Mouse (Mus musculus): ENCODE measurements at regions not wholly inside any gene's neighbourhood (a gene's known extent, or its start where the extent isn't known, plus 50 kb on each side); places are given as distances from the start of the nearest gene placed in this dataset.

- DNase-seq (ENCODE audit: low read depth, low spot score): no peak
Observed at GRCm38 (mm10) chr10:54993641-54994040, 917.2 kb upstream of the Man1a start.

DNA sequence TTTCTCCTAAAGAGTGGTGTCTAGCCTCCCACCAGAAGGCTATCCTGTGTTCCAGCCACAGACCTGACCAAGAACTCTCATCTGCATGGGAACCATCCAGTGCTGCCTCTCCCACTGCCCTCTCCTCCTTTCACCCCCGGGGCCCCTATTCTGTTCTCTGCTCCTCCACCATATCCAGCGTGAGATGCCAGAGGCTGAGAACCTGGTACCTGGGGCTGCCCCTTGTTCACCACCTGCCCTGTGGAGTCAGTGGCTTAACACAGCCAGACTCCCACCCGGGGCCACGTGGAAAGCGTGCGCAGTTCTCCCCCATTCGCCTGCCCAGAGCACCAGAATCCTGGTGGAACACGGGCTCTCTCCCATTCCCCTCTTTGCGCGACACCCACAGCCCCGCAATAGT, 879.5 kb upstream of the Man1a start:
- DNase-seq (ENCODE audit: low read depth, low spot score): no peak

DNA sequence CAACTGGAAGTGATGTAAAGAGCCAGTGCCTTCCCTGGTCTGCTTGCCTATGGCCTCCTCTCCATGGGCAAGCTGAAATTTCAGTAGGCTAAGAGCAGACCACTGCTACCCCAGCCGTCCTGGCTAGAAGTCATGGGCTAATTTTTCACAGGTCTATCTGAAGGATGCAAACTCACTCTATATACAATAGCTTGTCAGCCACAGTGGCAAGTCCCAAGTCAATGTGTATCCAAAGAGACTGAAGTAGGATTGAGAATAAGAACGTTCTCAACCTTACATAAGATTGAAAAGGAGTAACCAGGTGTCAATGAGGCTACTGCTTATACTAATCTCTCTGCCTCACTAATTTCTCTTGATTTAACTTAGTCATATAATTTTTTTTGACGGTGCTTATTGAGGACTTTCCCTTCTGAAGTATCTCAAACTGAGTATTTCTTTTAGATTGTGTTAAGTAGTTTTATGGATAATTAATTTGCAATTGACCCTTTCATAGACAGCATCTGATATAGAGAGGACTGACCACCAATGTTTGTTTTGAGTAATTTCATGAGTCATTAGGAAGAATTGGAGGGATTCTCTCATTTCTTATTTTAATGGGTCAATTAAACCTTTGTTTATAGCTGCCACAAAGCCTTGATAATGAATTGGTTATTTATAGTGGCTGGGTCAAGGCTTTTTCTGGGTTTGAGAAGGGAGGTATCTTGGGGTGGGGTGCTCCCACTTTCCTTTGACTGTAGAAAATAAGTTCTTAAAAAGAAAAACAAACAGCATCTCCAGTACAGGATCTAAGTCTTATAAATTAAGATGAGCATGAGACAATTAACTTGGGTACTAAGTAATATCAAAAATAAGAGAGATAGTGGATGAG, 865.0 kb upstream of the Man1a start:
- DNase-seq (ENCODE audit: low read depth, low spot score): no peak

DNA sequence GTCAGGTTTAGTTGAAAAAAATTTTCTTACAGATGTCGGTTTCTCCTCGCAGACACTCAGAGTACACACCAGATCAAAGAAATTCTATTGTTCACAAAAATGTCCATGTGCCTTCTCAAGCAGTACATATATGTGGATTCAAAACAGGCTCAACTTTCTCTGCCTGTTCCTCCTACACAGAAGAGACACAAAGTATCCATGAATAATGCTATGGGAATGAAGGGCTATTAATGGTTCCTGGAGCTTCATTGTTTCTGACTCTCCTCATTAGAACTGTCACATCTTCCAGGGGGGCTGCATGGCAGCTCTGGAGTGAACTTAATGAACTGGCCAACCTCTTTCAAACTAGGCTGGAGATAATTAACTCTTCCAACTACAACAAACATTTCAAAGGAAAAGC, 863.1 kb upstream of the Man1a start:
- peak; percentile 0 for DNase-seq (ENCODE audit: low read depth, low spot score)
